ENCODE assay signal across 29 mouse cellular contexts in genomic region chr6:48698066-48698856, GRCm38 (mm10). TPM values are rescaled to one million over a fixed set of nuclear protein-coding genes. Genes with fewer than 3 reads are reported as not detected.
A peak's percentile ranks its signal among the peaks of the same experiment; 100 is the strongest.
DNase-seq lines count a peak whose midpoint lies in the region; ATAC-seq and TF ChIP-seq lines count a peak whose summit lies in the region.
"Had no signal": no experiment of that assay in that cellular context is flagged by ENCODE, and none has a peak within 500 bp of the region (broad histone marks: within the 10 kb centered on the region; RNA-seq: fewer than 3 reads in every experiment).

No protein-coding gene starts in this region.

- H3K4me2 ChIP-seq in intestine, embryonic 14.5 days (ENCODE audit: low read length) = no peak overlapping the region
- H3K4me2 ChIP-seq in intestine, embryonic 15.5 days (replicated peaks) = no peak overlapping the region
- H3K4me2 ChIP-seq in lung, embryonic 15.5 days = no peak overlapping the region
- H3K4me2 ChIP-seq: embryonic facial prominence, embryonic 12.5 days; forebrain, embryonic 13.5 days; hindbrain, embryonic 13.5 days had no signal

- no peaks in the 10 kb centered on the region; the same call in 1 of the 2 replicates for H3K4me1 ChIP-seq in intestine, embryonic 14.5 days (replicated peaks; ENCODE audit: control insufficient read depth, insufficient read depth, low read length)
- no peaks in the 10 kb centered on the region for H3K4me1 ChIP-seq in intestine, embryonic 15.5 days (replicated peaks)
- peaks cover 3% of the 10 kb centered on the region; the same call in 1 of the 2 replicates for H3K4me1 ChIP-seq in lung, embryonic 15.5 days
- peaks cover 2% of the 10 kb centered on the region; the same call in 1 of the 2 replicates for H3K4me1 ChIP-seq in limb, embryonic 10.5 days
- H3K4me1 ChIP-seq: embryonic facial prominence, embryonic 12.5 days; forebrain, embryonic 13.5 days; hindbrain, embryonic 13.5 days had no signal

- H3K27ac ChIP-seq in gastrocnemius, adult 2 months = peak overlapping the region; percentile 79
- no peak overlapping the region for H3K27ac ChIP-seq in intestine, embryonic 14.5 days (ENCODE audit: low read depth)
- H3K27ac ChIP-seq in intestine, embryonic 15.5 days = no peak overlapping the region
- peak overlapping the region; percentile 50; the same call in 1 of the 2 replicates for H3K27ac ChIP-seq in lung, embryonic 15.5 days
- no peak overlapping the region for H3K27ac ChIP-seq in limb, embryonic 10.5 days
- H3K27ac ChIP-seq: embryonic facial prominence, embryonic 12.5 days; forebrain, embryonic 13.5 days; hindbrain, embryonic 13.5 days; liver, embryonic 14.5 days had no signal

- no peaks in the 10 kb centered on the region for H3K27me3 ChIP-seq in intestine, embryonic 14.5 days (replicated peaks; ENCODE audit: control insufficient read depth, insufficient read depth, low read length)
- no peaks in the 10 kb centered on the region for H3K27me3 ChIP-seq in intestine, embryonic 15.5 days (replicated peaks)
- no peaks in the 10 kb centered on the region for H3K27me3 ChIP-seq in lung, embryonic 15.5 days
- H3K27me3 ChIP-seq in limb, embryonic 10.5 days (ENCODE audit: low read depth, poor library complexity, severe bottlenecking) = no peaks in the 10 kb centered on the region
- H3K27me3 ChIP-seq: embryonic facial prominence, embryonic 12.5 days; forebrain, embryonic 13.5 days; hindbrain, embryonic 13.5 days; Patski had no signal

- H3K9ac ChIP-seq in intestine, embryonic 14.5 days (ENCODE audit: low read length) = no peak overlapping the region
- H3K9ac ChIP-seq in intestine, embryonic 15.5 days = no peak overlapping the region
- no peak overlapping the region for H3K9ac ChIP-seq in lung, embryonic 15.5 days
- H3K9ac ChIP-seq: embryonic facial prominence, embryonic 12.5 days; forebrain, embryonic 13.5 days; hindbrain, embryonic 13.5 days; liver, embryonic 14.5 days had no signal

- WGBS in intestine, embryonic 14.5 days = 87% methylated on average over 7 of the region's 7 CpGs
- 78% methylated on average over 7 of the region's 7 CpGs for WGBS in intestine, embryonic 15.5 days
- 72% methylated on average over 7 of the region's 7 CpGs for WGBS in lung, embryonic 15.5 days
- 87% methylated on average over 7 of the region's 7 CpGs for WGBS in limb, embryonic 10.5 days

- intact Hi-C loops in gastrocnemius, adult 2 months (cut with DNase I) = no loop called here
- intact Hi-C loops in gastrocnemius, postnatal 14 days (cut with DNase I; ENCODE audit: low total_unique reads) = no loop called here

- no peaks in the 10 kb centered on the region for H3K36me3 ChIP-seq in intestine, embryonic 14.5 days (ENCODE audit: control insufficient read depth, insufficient read depth, low read length)
- H3K36me3 ChIP-seq in intestine, embryonic 15.5 days = no peaks in the 10 kb centered on the region
- H3K36me3 ChIP-seq in lung, embryonic 15.5 days = no peaks in the 10 kb centered on the region
- H3K36me3 ChIP-seq in limb, embryonic 10.5 days = no peaks in the 10 kb centered on the region
- H3K36me3 ChIP-seq: embryonic facial prominence, embryonic 12.5 days; hindbrain, embryonic 13.5 days had no signal

- no peak for ATAC-seq in intestine, embryonic 14.5 days (replicated peaks; ENCODE audit: low FRiP score, low TSS enrichment, low read depth)
- no peak for ATAC-seq in intestine, embryonic 15.5 days
- no peak for ATAC-seq in lung, embryonic 15.5 days (ENCODE audit: borderline replicate concordance, extremely low read depth, low FRiP score, low TSS enrichment)
- ATAC-seq: forebrain, embryonic 13.5 days; intestine, embryonic 16.5 days; midbrain, embryonic 16.5 days; Patski had no signal

- no peak for DNase-seq in gastrocnemius, adult 2 months
- DNase-seq in gastrocnemius, postnatal 14 days = no peak
- peak; percentile 43 for DNase-seq in intestine, embryonic 14.5 days (ENCODE audit: low spot score)
- no peak for DNase-seq in lung, postnatal 10 days
- DNase-seq in limb, embryonic 10.5 days (ENCODE audit: low spot score) = peak; percentile 18
- no peak for DNase-seq in cerebellum, postnatal 14 days
- DNase-seq: adrenal gland, adult 8-10 months; cerebellum, adult 9-10 months; gastrocnemius, postnatal 25 days; kidney, postnatal 4 days; lung, postnatal 4 days; right cerebral cortex, postnatal 4 days; thymus, postnatal 25 days had no signal

- H3K4me3 ChIP-seq in gastrocnemius, adult 2 months = no peak overlapping the region
- no peak overlapping the region for H3K4me3 ChIP-seq in intestine, embryonic 14.5 days (ENCODE audit: low read depth, low read length)
- no peak overlapping the region for H3K4me3 ChIP-seq in intestine, embryonic 15.5 days (replicated peaks)
- no peak overlapping the region for H3K4me3 ChIP-seq in lung, embryonic 15.5 days
- H3K4me3 ChIP-seq in limb, embryonic 10.5 days = no peak overlapping the region
- H3K4me3 ChIP-seq: embryonic facial prominence, embryonic 12.5 days; erythroblast, embryonic 14.5 days; forebrain, embryonic 13.5 days; hindbrain, embryonic 13.5 days had no signal

- no peak for TF ChIP-seq CTCF in gastrocnemius, adult 2 months (IDR thresholded peaks at IDR 0.05)

- H3K9me3 ChIP-seq in intestine, embryonic 14.5 days (ENCODE audit: control insufficient read depth, low read length) = no peaks in the 10 kb centered on the region
- no peaks in the 10 kb centered on the region for H3K9me3 ChIP-seq in intestine, embryonic 15.5 days
- H3K9me3 ChIP-seq in lung, embryonic 15.5 days = no peaks in the 10 kb centered on the region
- H3K9me3 ChIP-seq in limb, embryonic 10.5 days (replicated peaks) = no peaks in the 10 kb centered on the region
- H3K9me3 ChIP-seq: embryonic facial prominence, embryonic 12.5 days; hindbrain, embryonic 13.5 days had no signal

RNA-seq across cellular contexts. Expression of gene Gimap6, which starts 9.8 kb away (rescaled TPM):
- 10 to 100 TPM in 1 of 2 experiments, 1 to 10 TPM in 1; 8.4 to 13.8 TPM for total RNA-seq in gastrocnemius, adult 2 months (2021)
- 10 to 100 TPM; 21.8 to 22.0 TPM for total RNA-seq in gastrocnemius, postnatal 14 days (2021)
- 22.8 and 24.3 TPM in 2 replicates for polyA plus RNA-seq in intestine, embryonic 14.5 days (2014; fragmentation: Nextera tagmentation; extraction: Ambion mirVana)
- 20.4 and 21.1 TPM in 2 replicates for polyA plus RNA-seq in intestine, embryonic 15.5 days (2015; fragmentation: Nextera tagmentation; extraction: Ambion mirVana)
- 41.3 and 48.5 TPM in 2 replicates for polyA plus RNA-seq in lung, embryonic 15.5 days (2015; fragmentation: Nextera tagmentation; extraction: Ambion mirVana)
- 15.7 and 17.2 TPM in 2 replicates for polyA plus RNA-seq in limb, embryonic 10.5 days (2016; fragmentation: Nextera tagmentation; extraction: Ambion mirVana)
- polyA plus RNA-seq: erythroblast, embryonic 14.5 days; Patski had no signal

RNA-seq across cellular contexts. Expression of gene Gimap4, which starts 13.9 kb away (rescaled TPM):
- total RNA-seq in gastrocnemius, adult 2 months (2021) = 1 to 10 TPM; 3.6 to 5.5 TPM
- total RNA-seq in gastrocnemius, postnatal 14 days (2021) = 10 to 100 TPM; 10.7 to 12.5 TPM
- 18.3 and 19.1 TPM in 2 replicates for polyA plus RNA-seq in intestine, embryonic 14.5 days (2014; fragmentation: Nextera tagmentation; extraction: Ambion mirVana)
- 20.7 and 22.8 TPM in 2 replicates for polyA plus RNA-seq in intestine, embryonic 15.5 days (2015; fragmentation: Nextera tagmentation; extraction: Ambion mirVana)
- 45.0 and 46.6 TPM in 2 replicates for polyA plus RNA-seq in lung, embryonic 15.5 days (2015; fragmentation: Nextera tagmentation; extraction: Ambion mirVana)
- 9.6 and 10.1 TPM in 2 replicates for polyA plus RNA-seq in limb, embryonic 10.5 days (2016; fragmentation: Nextera tagmentation; extraction: Ambion mirVana)
- polyA plus RNA-seq: erythroblast, embryonic 14.5 days had no signal

RNA-seq across cellular contexts. Expression of gene Gm28053, which starts 20.1 kb away (rescaled TPM):
- total RNA-seq in gastrocnemius, adult 2 months (2021) = under 1 TPM in 1 of 2 experiments, not detected in 1; 0.84 TPM
- 1 to 10 TPM; 1.8 to 4.3 TPM for total RNA-seq in gastrocnemius, postnatal 14 days (2021)
- 1.4 and 4.9 TPM in 2 replicates for polyA plus RNA-seq in intestine, embryonic 14.5 days (2014; fragmentation: Nextera tagmentation; extraction: Ambion mirVana)
- polyA plus RNA-seq in intestine, embryonic 15.5 days (2015; fragmentation: Nextera tagmentation; extraction: Ambion mirVana) = 5.6 and 5.7 TPM in 2 replicates
- 3.4 and 4.2 TPM in 2 replicates for polyA plus RNA-seq in lung, embryonic 15.5 days (2015; fragmentation: Nextera tagmentation; extraction: Ambion mirVana)
- polyA plus RNA-seq in limb, embryonic 10.5 days (2016; fragmentation: Nextera tagmentation; extraction: Ambion mirVana) = 0.83 and 1.3 TPM in 2 replicates
- total RNA-seq: ES-E14; gastrocnemius, postnatal 25 days; layer of hippocampus, postnatal 10 days had no signal
- polyA plus RNA-seq: embryonic facial prominence, embryonic 12.5 days; erythroblast, embryonic 14.5 days; hindbrain, embryonic 13.5 days; limb, embryonic 11.5 days; Patski; testis, adult 2 months had no signal

RNA-seq across cellular contexts. Expression of gene Gimap7, which starts 20.2 kb away (rescaled TPM):
- total RNA-seq in gastrocnemius, adult 2 months (2021) = not detected
- not detected for total RNA-seq in gastrocnemius, postnatal 14 days (2021)
- polyA plus RNA-seq in intestine, embryonic 14.5 days (2014; fragmentation: Nextera tagmentation; extraction: Ambion mirVana) = 0.14 and 0.16 TPM in 2 replicates
- 0.18 and 0.30 TPM in 2 replicates for polyA plus RNA-seq in intestine, embryonic 15.5 days (2015; fragmentation: Nextera tagmentation; extraction: Ambion mirVana)
- polyA plus RNA-seq in lung, embryonic 15.5 days (2015; fragmentation: Nextera tagmentation; extraction: Ambion mirVana) = 0.29 TPM in 1 of 2 replicates, not detected in the other
- polyA plus RNA-seq in limb, embryonic 10.5 days (2016; fragmentation: Nextera tagmentation; extraction: Ambion mirVana) = not detected in 2 replicates
- total RNA-seq: ES-E14; gastrocnemius, postnatal 25 days; layer of hippocampus, postnatal 10 days; left cerebral cortex, adult 8-10 months had no signal
- polyA plus RNA-seq: embryonic facial prominence, embryonic 12.5 days; erythroblast, embryonic 14.5 days; forebrain, embryonic 13.5 days; heart, embryonic 14.5 days; hindbrain, embryonic 13.5 days; limb, embryonic 11.5 days; midbrain, embryonic 16.5 days; Patski; testis, adult 2 months had no signal

RNA-seq across cellular contexts. Expression of gene Gimap9, which starts 22.3 kb away (rescaled TPM):
- total RNA-seq in gastrocnemius, adult 2 months (2021) = 1 to 10 TPM; 1.1 to 1.2 TPM
- total RNA-seq in gastrocnemius, postnatal 14 days (2021) = 1 to 10 TPM; 1.6 to 2.2 TPM
- 14.1 and 15.9 TPM in 2 replicates for polyA plus RNA-seq in intestine, embryonic 14.5 days (2014; fragmentation: Nextera tagmentation; extraction: Ambion mirVana)
- polyA plus RNA-seq in intestine, embryonic 15.5 days (2015; fragmentation: Nextera tagmentation; extraction: Ambion mirVana) = 16.9 and 18.0 TPM in 2 replicates
- 16.1 and 16.2 TPM in 2 replicates for polyA plus RNA-seq in lung, embryonic 15.5 days (2015; fragmentation: Nextera tagmentation; extraction: Ambion mirVana)
- 3.9 and 4.1 TPM in 2 replicates for polyA plus RNA-seq in limb, embryonic 10.5 days (2016; fragmentation: Nextera tagmentation; extraction: Ambion mirVana)
- polyA plus RNA-seq: erythroblast, embryonic 14.5 days had no signal

Comparison
In these comparisons a context has a peak if more than half of its experiments do, and no peak if none do; other contexts are left out.
1. DNase-seq: peak in intestine, embryonic 14.5 days (single experiment) and limb, embryonic 10.5 days (single experiment); none in gastrocnemius, adult 2 months (single experiment), gastrocnemius, postnatal 14 days (single experiment), lung, postnatal 10 days (single experiment) and cerebellum, postnatal 14 days (0 of 2).
2. H3K27ac ChIP-seq: peak in gastrocnemius, adult 2 months (single experiment) and lung, embryonic 15.5 days (single experiment); none in intestine, embryonic 14.5 days (single experiment), intestine, embryonic 15.5 days (single experiment) and limb, embryonic 10.5 days (single experiment).